Mouse (Mus musculus): ENCODE data around the gene Clk4. TPM values are rescaled to one million over a fixed set of nuclear protein-coding genes. Genes with fewer than 3 reads are reported as not detected.

Clk4 gene
- 140 and 145 TPM in 2 replicates for polyA plus RNA-seq (2014; fragmentation: Nextera tagmentation; extraction: Ambion mirVana)

GRCm38 (mm10) chr11:51261680-51262219 lies at the start of gene Clk4:
TSS of gene Clk4 (plus strand) at chr11:51261730.
- Histone ChIP-seq H3K27me3 (ENCODE audit: control insufficient read depth, insufficient read depth, low read length) (no peaks in the 10 kb centered on the region), H3K27ac (ENCODE audit: low read depth, low read length) (peak within 1 kb of the TSS; percentile 64; the same call in 1 of the 2 replicates), H3K9me3 (ENCODE audit: control insufficient read depth, low read length) (no peaks in the 10 kb centered on the region), H3K4me1 (ENCODE audit: control insufficient read depth, insufficient read depth, low read length) (peaks cover 6% of the 10 kb centered on the region), H3K4me3 (ENCODE audit: low read depth, low read length) (peak within 1 kb of the TSS; percentile 74), H3K9ac (ENCODE audit: low read length) (peak within 1 kb of the TSS; percentile 97), H3K4me2 (ENCODE audit: low read depth) (peak within 1 kb of the TSS; percentile 74), H3K36me3 (ENCODE audit: control insufficient read depth, insufficient read depth, low read length) (no peaks in the 10 kb centered on the region)
- DNase-seq (ENCODE audit: low spot score) (no peak), ATAC-seq (ENCODE audit: insufficient read depth, low FRiP score, low TSS enrichment) (no peak)
- WGBS, result 82% methylated on average over 3 of the region's 3 CpGs

- Histone ChIP-seq H3K27ac (ENCODE audit: low read depth, low read length) (no peak overlapping the region), H3K36me3 (ENCODE audit: control insufficient read depth, insufficient read depth, low read length) (no peaks in the 10 kb centered on the region), H3K4me1 (ENCODE audit: control insufficient read depth, insufficient read depth, low read length) (no peaks in the 10 kb centered on the region), H3K9me3 (ENCODE audit: control insufficient read depth, low read length) (no peaks in the 10 kb centered on the region), H3K9ac (ENCODE audit: low read length) (no peak overlapping the region), H3K27me3 (ENCODE audit: control insufficient read depth, insufficient read depth, low read length) (no peaks in the 10 kb centered on the region), H3K4me3 (ENCODE audit: low read depth, low read length) (no peak overlapping the region), H3K4me2 (ENCODE audit: low read depth) (no peak overlapping the region)
- no peak for ATAC-seq (ENCODE audit: insufficient read depth, low FRiP score, low TSS enrichment)
- no peak for DNase-seq (ENCODE audit: low spot score)
- WGBS, result 88% methylated on average over 7 of the region's 7 CpGs
Measured at GRCm38 (mm10) chr11:51214021-51214420, 47.5 kb upstream of the Clk4 start.

GRCm38 (mm10) chr11:51219396-51219980 lies 42.0 kb upstream of the Clk4 start:
- Histone ChIP-seq H3K27ac (ENCODE audit: low read depth, low read length) (no peak overlapping the region), H3K27me3 (ENCODE audit: control insufficient read depth, insufficient read depth, low read length) (no peaks in the 10 kb centered on the region), H3K4me3 (ENCODE audit: low read depth, low read length) (no peak overlapping the region), H3K4me1 (ENCODE audit: control insufficient read depth, insufficient read depth, low read length) (no peaks in the 10 kb centered on the region), H3K4me2 (ENCODE audit: low read depth) (no peak overlapping the region), H3K9ac (ENCODE audit: low read length) (no peak overlapping the region), H3K36me3 (ENCODE audit: control insufficient read depth, insufficient read depth, low read length) (no peaks in the 10 kb centered on the region), H3K9me3 (ENCODE audit: control insufficient read depth, low read length) (no peaks in the 10 kb centered on the region)
- WGBS, result 84% methylated on average over 12 of the region's 12 CpGs
- no peak for DNase-seq (ENCODE audit: low spot score)
- no peak for ATAC-seq (ENCODE audit: insufficient read depth, low FRiP score, low TSS enrichment)

- ATAC-seq (ENCODE audit: insufficient read depth, low FRiP score, low TSS enrichment) (no peak), DNase-seq (ENCODE audit: low spot score) (no peak)
- no peak within 1 kb of the TSS for H3K27ac ChIP-seq (ENCODE audit: low read depth, low read length)
- WGBS, result 94% methylated on average over 11 of the region's 11 CpGs
- no peak within 1 kb of the TSS for H3K4me2 ChIP-seq (ENCODE audit: low read depth)
- H3K4me1 ChIP-seq (ENCODE audit: control insufficient read depth, insufficient read depth, low read length), result no peaks in the 10 kb centered on the region
- no peaks in the 10 kb centered on the region for H3K27me3 ChIP-seq (ENCODE audit: control insufficient read depth, insufficient read depth, low read length)
- no peak within 1 kb of the TSS for H3K4me3 ChIP-seq (ENCODE audit: low read depth, low read length)
- no peaks in the 10 kb centered on the region for H3K9me3 ChIP-seq (ENCODE audit: control insufficient read depth, low read length)
- H3K36me3 ChIP-seq (ENCODE audit: control insufficient read depth, insufficient read depth, low read length), result no peaks in the 10 kb centered on the region
- no peak within 1 kb of the TSS for H3K9ac ChIP-seq (ENCODE audit: low read length)
Measured at GRCm38 (mm10) chr11:51220308-51220707, 41.2 kb upstream of the Clk4 start, which contains the start of gene Gm12569. TSS of gene Gm12569 (plus strand) at chr11:51220473.

GRCm38 (mm10) chr11:51227104-51227503 lies 34.4 kb upstream of the Clk4 start:
- Histone ChIP-seq H3K4me2 (ENCODE audit: low read depth) (no peak overlapping the region), H3K36me3 (ENCODE audit: control insufficient read depth, insufficient read depth, low read length) (no peaks in the 10 kb centered on the region), H3K4me1 (ENCODE audit: control insufficient read depth, insufficient read depth, low read length) (no peaks in the 10 kb centered on the region), H3K27me3 (ENCODE audit: control insufficient read depth, insufficient read depth, low read length) (no peaks in the 10 kb centered on the region), H3K4me3 (ENCODE audit: low read depth, low read length) (no peak overlapping the region), H3K9ac (ENCODE audit: low read length) (no peak overlapping the region), H3K27ac (ENCODE audit: low read depth, low read length) (no peak overlapping the region), H3K9me3 (ENCODE audit: control insufficient read depth, low read length) (no peaks in the 10 kb centered on the region)
- WGBS, result 91% methylated on average over 4 of the region's 4 CpGs
- DNase-seq (ENCODE audit: low spot score) (no peak), ATAC-seq (ENCODE audit: insufficient read depth, low FRiP score, low TSS enrichment) (no peak)

- Histone ChIP-seq H3K36me3 (ENCODE audit: control insufficient read depth, insufficient read depth, low read length) (no peaks in the 10 kb centered on the region), H3K27ac (ENCODE audit: low read depth, low read length) (no peak overlapping the region), H3K27me3 (ENCODE audit: control insufficient read depth, insufficient read depth, low read length) (no peaks in the 10 kb centered on the region), H3K4me1 (ENCODE audit: control insufficient read depth, insufficient read depth, low read length) (no peaks in the 10 kb centered on the region), H3K4me2 (ENCODE audit: low read depth) (no peak overlapping the region), H3K9me3 (ENCODE audit: control insufficient read depth, low read length) (no peaks in the 10 kb centered on the region), H3K9ac (ENCODE audit: low read length) (no peak overlapping the region), H3K4me3 (ENCODE audit: low read depth, low read length) (no peak overlapping the region)
- WGBS, result 86% methylated on average over 9 of the region's 9 CpGs
- ATAC-seq (ENCODE audit: insufficient read depth, low FRiP score, low TSS enrichment) (no peak), DNase-seq (ENCODE audit: low spot score) (no peak)
Measured at GRCm38 (mm10) chr11:51234626-51235025, 26.9 kb upstream of the Clk4 start.

- Histone ChIP-seq H3K27ac (ENCODE audit: low read depth, low read length) (no peak overlapping the region), H3K9me3 (ENCODE audit: control insufficient read depth, low read length) (no peaks in the 10 kb centered on the region), H3K36me3 (ENCODE audit: control insufficient read depth, insufficient read depth, low read length) (no peaks in the 10 kb centered on the region), H3K4me1 (ENCODE audit: control insufficient read depth, insufficient read depth, low read length) (no peaks in the 10 kb centered on the region), H3K4me2 (ENCODE audit: low read depth) (no peak overlapping the region), H3K9ac (ENCODE audit: low read length) (no peak overlapping the region), H3K27me3 (ENCODE audit: control insufficient read depth, insufficient read depth, low read length) (no peaks in the 10 kb centered on the region), H3K4me3 (ENCODE audit: low read depth, low read length) (no peak overlapping the region)
- DNase-seq (ENCODE audit: low spot score) (no peak), ATAC-seq (ENCODE audit: insufficient read depth, low FRiP score, low TSS enrichment) (no peak)
- WGBS, result 86% methylated on average over 2 of the region's 2 CpGs
Measured at GRCm38 (mm10) chr11:51242897-51243296, 18.6 kb upstream of the Clk4 start.

GRCm38 (mm10) chr11:51257006-51257405 lies 4.5 kb upstream of the Clk4 start:
- no peak for DNase-seq (ENCODE audit: low spot score)
- Histone ChIP-seq H3K4me1 (ENCODE audit: control insufficient read depth, insufficient read depth, low read length) (no peaks in the 10 kb centered on the region), H3K9ac (ENCODE audit: low read length) (no peak overlapping the region), H3K27ac (ENCODE audit: low read depth, low read length) (no peak overlapping the region), H3K36me3 (ENCODE audit: control insufficient read depth, insufficient read depth, low read length) (no peaks in the 10 kb centered on the region), H3K4me3 (ENCODE audit: low read depth, low read length) (no peak overlapping the region), H3K27me3 (ENCODE audit: control insufficient read depth, insufficient read depth, low read length) (no peaks in the 10 kb centered on the region), H3K9me3 (ENCODE audit: control insufficient read depth, low read length) (no peaks in the 10 kb centered on the region), H3K4me2 (ENCODE audit: low read depth) (no peak overlapping the region)
- no peak for ATAC-seq (ENCODE audit: insufficient read depth, low FRiP score, low TSS enrichment)
- 91% methylated on average over 4 of the region's 4 CpGs for WGBS
